Mouse (Mus musculus) limb, embryonic 11.5 days (tissue): Measurements from ENCODE around the gene Gbp2. TPM values are rescaled to one million over a fixed set of nuclear protein-coding genes. Genes with fewer than 3 reads are reported as not detected.
"Not testable (repeated sequence)": the region's sequence is repeated elsewhere in the genome, so short reads cannot be mapped to it uniquely, and the experiment has no call there.

Experiments used
- ATAC-seq: fragments of 200-750 bp; cut with Nextera tagmentation; 2 replicates; pipeline ENCODE4 v1.8.0; 2017; ENCODE audit warnings: low read depth; ENCODE audit not compliant: insufficient number of reproducible peaks, low FRiP score, low TSS enrichment
- DNase-seq: peaks from one replicate; pipeline ENCODE4 v3.0.0-alpha.2; 2015; ENCODE audit warnings: low spot score
- H3K27ac ChIP-seq: fragments of 300-500 bp; sonication (generic); replicated peaks from 2 replicates; pipeline ENCODE4 v1.5.1; 2014; ENCODE audit warnings: low read depth, mild to moderate bottlenecking, low read length
- H3K27me3 ChIP-seq: fragments of 300-500 bp; sonication (generic); 2 replicates; pipeline ENCODE4 v1.6.1; 2014; ENCODE audit warnings: mild to moderate bottlenecking, low read length, mixed read lengths; ENCODE audit not compliant: control insufficient read depth, insufficient read depth
- H3K36me3 ChIP-seq: fragments of 300-500 bp; sonication (generic); 2 replicates; pipeline ENCODE4 v1.6.1; 2014; ENCODE audit warnings: mild to moderate bottlenecking, low read length, moderate library complexity, mixed read lengths; ENCODE audit not compliant: control insufficient read depth, insufficient read depth
- H3K4me1 ChIP-seq: fragments of 300-500 bp; sonication (generic); 2 replicates; pipeline ENCODE4 v1.6.1; 2014; ENCODE audit warnings: low read length, mixed read lengths; ENCODE audit not compliant: control insufficient read depth, insufficient read depth
- H3K4me2 ChIP-seq: fragments of 300-500 bp; sonication (generic); 2 replicates; pipeline ENCODE4 v1.6.1; 2014; ENCODE audit warnings: low read depth, mild to moderate bottlenecking, moderate library complexity; ENCODE audit not compliant: severe bottlenecking
- H3K4me3 ChIP-seq: fragments of 300-500 bp; sonication (generic); 2 replicates; pipeline ENCODE4 v1.5.1; 2014; ENCODE audit warnings: low read depth, low read length
- H3K9ac ChIP-seq: fragments of 300-500 bp; sonication (generic); 2 replicates; pipeline ENCODE4 v1.6.1; 2014; ENCODE audit warnings: mild to moderate bottlenecking, low read length
- H3K9me3 ChIP-seq: fragments of 300-500 bp; sonication (generic); 2 replicates; pipeline ENCODE4 v1.6.1; 2016; ENCODE audit warnings: low read length; ENCODE audit not compliant: control insufficient read depth
- WGBS: fragments of 180-500 bp; shearing (Covaris S2); extraction: QIAGEN DNeasy Blood & Tissue Kit; methylation state at CpG from one replicate; pipeline ENCODE4 v1.1.7; 2014; 5-methylcytosine and 5-hydroxymethylcytosine counted together
- microRNA-seq: library from miRNA; unstranded; fragments of <30 nt; microRNA quantifications from one replicate; pipeline ENCODE4, GENCODE M21; 2016
- polyA plus RNA-seq: library from polyadenylated mRNA; unstranded; fragments of >200 nt; fragmentation: Nextera tagmentation; extraction: Ambion mirVana; gene quantifications from 2 replicates; pipeline ENCODE4 v1.2.1, GENCODE M21; 2014

Gbp2 gene
- polyA plus RNA-seq, 1 experiment from 2014 or later: 0.19 TPM

GRCm38 (mm10) chr3:142647836-142648235 is 27.4 kb downstream of the Gbp2 start:
- not testable (repeated sequence) for H3K9ac ChIP-seq, H3K27ac ChIP-seq, H3K27me3 ChIP-seq, DNase-seq, H3K36me3 ChIP-seq, H3K4me3 ChIP-seq, ATAC-seq, H3K4me2 ChIP-seq, H3K9me3 ChIP-seq, H3K4me1 ChIP-seq
- WGBS: 59% methylated on average over 7 of the region's 7 CpGs

DNA sequence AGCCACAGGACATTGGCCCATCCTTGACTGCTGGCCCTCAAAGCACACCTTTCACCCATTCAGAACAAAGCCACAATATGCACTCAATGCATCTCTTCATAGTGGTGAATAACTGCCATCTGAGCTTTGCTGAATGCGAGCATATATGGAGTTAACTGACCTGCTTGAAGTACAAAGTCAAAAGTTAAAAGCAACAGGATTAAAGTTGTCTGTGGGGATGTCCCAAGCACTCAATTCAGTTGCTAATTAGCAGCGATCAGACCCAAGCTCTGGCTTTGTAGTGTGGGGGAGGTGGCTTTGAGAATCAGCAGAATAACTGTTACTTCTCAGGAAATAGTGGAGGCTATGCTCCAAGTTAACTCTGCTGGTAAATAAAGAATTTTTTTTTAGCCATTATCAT is 29.8 kb downstream of the Gbp2 start:
- Histone ChIP-seq H3K9ac (no peak overlapping the region), H3K4me1 (no peaks in the 10 kb centered on the region), H3K27ac (no peak overlapping the region), H3K9me3 (no peaks in the 10 kb centered on the region), H3K27me3 (no peaks in the 10 kb centered on the region), H3K4me3 (no peak overlapping the region), H3K4me2 (no peak overlapping the region), H3K36me3 (no peaks in the 10 kb centered on the region)
- DNase-seq: no peak
- 13% methylated on average over 2 of the region's 2 CpGs for WGBS
- ATAC-seq: no peak

DNA sequence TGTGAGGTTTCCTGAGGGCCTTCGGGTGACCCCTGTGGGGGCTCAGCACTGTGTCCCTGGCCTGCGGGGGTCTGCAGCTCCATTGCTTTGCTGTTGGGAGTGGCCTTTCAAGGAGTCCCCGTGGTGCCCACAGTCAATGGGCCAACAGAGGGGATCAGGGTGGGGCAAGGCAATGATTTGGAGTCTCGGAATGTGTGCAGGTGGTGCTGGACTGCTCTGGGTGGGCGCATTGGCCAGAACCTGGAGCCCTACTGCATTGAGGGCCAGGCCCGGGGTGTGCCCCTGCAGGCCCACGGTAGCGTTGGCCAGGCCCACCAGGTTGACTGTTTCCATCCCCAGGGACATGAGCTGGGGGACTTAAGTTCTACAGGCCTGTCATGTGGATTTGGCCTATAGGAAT is 44.3 kb downstream of the Gbp2 start:
- DNase-seq: no peak
- Histone ChIP-seq H3K9ac (no peak overlapping the region), H3K27ac (no peak overlapping the region), H3K36me3 (no peaks in the 10 kb centered on the region), H3K9me3 (no peaks in the 10 kb centered on the region), H3K4me2 (no peak overlapping the region), H3K27me3 (no peaks in the 10 kb centered on the region), H3K4me3 (no peak overlapping the region), H3K4me1 (no peaks in the 10 kb centered on the region)
- WGBS: 96% methylated on average over 8 of the region's 8 CpGs
- no peak for ATAC-seq

- DNase-seq: no peak
- ATAC-seq: no peak
- no peaks in the 10 kb centered on the region for H3K36me3 ChIP-seq
These were observed 54.2 kb downstream of the Gbp2 start for GRCm38 (mm10) chr3:142674607-142675006.

More at GRCm38 (mm10) chr3:142674607-142675006, 54.2 kb downstream of the Gbp2 start:
- no peak overlapping the region for H3K4me2 ChIP-seq
- WGBS: 72% methylated on average over 1 of the region's 1 CpGs
- no peaks in the 10 kb centered on the region for H3K4me1 ChIP-seq
- no peak overlapping the region for H3K4me3 ChIP-seq
- no peaks in the 10 kb centered on the region for H3K9me3 ChIP-seq
- H3K27ac ChIP-seq: no peak overlapping the region
- no peaks in the 10 kb centered on the region for H3K27me3 ChIP-seq
- no peak overlapping the region for H3K9ac ChIP-seq

Small RNA genes lying within 50 kb of the gene (microRNA-seq; reads per million reads assigned to microRNA genes)
- gene Mir6381: not detected

Other genes with a start within 250 kb of the Gbp2 start
- gene Pdlim5, start 224.9 kb upstream of the Gbp2 start, polyA plus RNA-seq: 15.3 and 15.6 TPM in 2 replicates
- gene Gbp5, start 126.6 kb upstream of the Gbp2 start, polyA plus RNA-seq: not detected in 2 replicates
- 1.9 TPM in 2 replicates for gene Gbp7, start 90.3 kb upstream of the Gbp2 start, polyA plus RNA-seq
- gene Gbp3, start 60.6 kb upstream of the Gbp2 start, polyA plus RNA-seq: 0.23 and 0.82 TPM in 2 replicates
- not detected in 2 replicates for gene Gbp2b, start 25.8 kb upstream of the Gbp2 start, polyA plus RNA-seq
- gene Kyat3, start 80.4 kb downstream of the Gbp2 start, polyA plus RNA-seq: 12.0 and 13.5 TPM in 2 replicates
- 97.4 and 101 TPM in 2 replicates for gene Gtf2b, start 144.4 kb downstream of the Gbp2 start, polyA plus RNA-seq